Mouse (Mus musculus) olfactory bulb, adult 2 months (tissue): Measurements from ENCODE around the gene Gtpbp3.

Source experiments
- CTCF ChIP-seq: fragments of 200-500 bp; IDR thresholded peaks from 2 replicates; pipeline ENCODE4 v1.5.1; 2012; ENCODE audit warnings: low read depth, mild to moderate bottlenecking, low read length, moderate library complexity; ENCODE audit not compliant: insufficient read depth
- POLR2A ChIP-seq: fragments of 200-500 bp; IDR thresholded peaks from 2 replicates; pipeline ENCODE4 v1.6.1; 2012; ENCODE audit warnings: mild to moderate bottlenecking, low read depth, low read length, moderate library complexity; ENCODE audit not compliant: insufficient read depth

GRCm38 (mm10) chr8:71452669-71453068 is 35.2 kb upstream of the Gtpbp3 start:
- TF ChIP-seq CTCF (no peak), POLR2A (no peak)
